Mouse (Mus musculus) lung, adult 2 months (tissue): ENCODE measurements around the gene Spred3.

Source experiments
- CTCF ChIP-seq: fragments of 200-500 bp; IDR thresholded peaks from 2 replicates; pipeline ENCODE4 v1.5.1; 2011; ENCODE audit warnings: mild to moderate bottlenecking, low read length, control low read depth; ENCODE audit not compliant: insufficient read depth
- POLR2A ChIP-seq: fragments of 200-500 bp; IDR thresholded peaks from 2 replicates; pipeline ENCODE4 v1.6.1; 2011; ENCODE audit warnings: low read depth, mild to moderate bottlenecking, control low read depth, low read length, borderline replicate concordance; ENCODE audit errors: extremely low read depth

DNA sequence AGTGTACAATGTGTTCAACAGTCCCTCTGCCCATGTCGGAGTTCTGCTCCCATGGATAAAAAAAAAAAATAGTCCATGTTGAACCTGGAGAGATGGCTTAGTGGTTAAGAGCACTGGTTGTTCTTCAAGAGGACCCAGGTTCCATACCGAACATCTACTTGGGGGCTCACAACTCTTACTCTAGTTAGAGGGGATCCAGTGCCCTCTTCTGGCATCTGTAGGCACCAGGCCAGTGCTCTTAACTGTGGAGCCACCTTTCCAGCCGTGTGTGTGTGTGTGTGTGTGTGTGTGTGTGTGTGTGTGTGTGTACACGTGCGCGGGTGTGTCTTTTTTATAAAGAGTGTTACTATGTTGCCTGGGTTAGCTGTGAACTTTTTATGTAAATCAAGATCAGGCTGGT lies 32.4 kb upstream of the Spred3 start:
- TF ChIP-seq CTCF = no peak
- TF ChIP-seq POLR2A = no peak
